Mouse (Mus musculus) ES-Bruce4 (cell line): ENCODE measurements around the gene Nkx6-1.

ENCODE experiments used
- CTCF ChIP-seq: IDR thresholded peaks from one replicate; pipeline ENCODE4 v1.8.1; 2011; ENCODE audit warnings: low read depth, low read length
- EP300 ChIP-seq: IDR thresholded peaks from 2 replicates; pipeline ENCODE4 v1.6.1; 2011; ENCODE audit warnings: low read depth, low read length; ENCODE audit not compliant: insufficient read depth

DNA sequence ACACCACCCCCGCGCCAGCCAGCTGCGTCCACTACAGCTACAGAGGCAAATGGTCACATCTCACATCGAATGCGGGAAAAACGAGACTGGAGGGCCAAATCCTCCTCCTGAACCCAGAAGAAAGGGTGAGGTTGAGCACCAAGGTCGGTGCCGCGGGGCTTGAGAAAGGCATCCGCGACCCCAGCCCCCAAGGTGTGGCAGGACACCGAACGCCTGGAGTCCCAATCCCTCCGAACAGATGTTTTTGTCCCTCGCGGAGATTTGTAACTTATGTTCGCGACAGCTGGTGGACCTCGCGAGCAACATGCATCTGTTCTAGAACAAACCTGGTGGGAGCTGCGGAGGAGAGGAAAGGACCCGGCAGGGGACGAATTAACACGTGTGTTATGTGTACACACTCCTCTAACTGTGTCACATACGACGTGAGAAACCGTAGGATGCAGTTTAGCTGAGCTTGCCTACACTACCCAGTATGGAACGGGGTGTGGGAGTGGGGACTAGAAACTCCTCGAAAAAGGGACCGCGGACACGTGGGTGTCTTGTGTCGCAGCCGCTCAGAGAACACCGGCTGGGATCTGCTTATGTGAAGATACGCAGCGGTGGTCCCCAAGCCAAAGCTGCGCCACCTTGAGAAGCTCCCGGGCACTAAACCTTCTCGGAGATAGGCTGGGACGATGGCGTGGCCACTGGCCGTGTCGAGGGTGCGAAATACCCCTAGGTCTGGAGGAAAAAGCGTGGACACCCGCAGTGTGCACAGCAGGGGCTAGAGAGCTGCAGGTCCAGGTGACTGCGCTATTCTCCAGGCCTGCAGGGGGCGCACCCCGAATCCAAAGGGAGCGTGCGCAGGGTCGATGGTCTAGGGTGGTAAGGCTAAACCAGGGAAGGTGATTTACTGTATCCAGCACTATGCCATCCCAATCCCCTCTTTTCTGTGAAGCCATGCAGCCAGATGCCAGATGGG, 16.8 kb downstream of the Nkx6-1 start:
- TF ChIP-seq EP300 (no peak), CTCF (peak; percentile 76)
